Mouse (Mus musculus) gastrocnemius, postnatal 36 days (tissue): ENCODE measurements around the gene Pomt2. TPM values are rescaled to one million over a fixed set of nuclear protein-coding genes. Genes with fewer than 3 reads are reported as not detected.
"Not testable (repeated sequence)": the region's sequence is repeated elsewhere in the genome, so short reads cannot be mapped to it uniquely, and the experiment has no call there.

Experiments used
- DNase-seq, 2 experiments: peaks; one replicate each; pipeline ENCODE4 v3.0.0; 2022
- intact Hi-C: fragments of 180-260 bp; cut with DNase I; formaldehyde crosslinking; loops from one replicate; pipeline ENCODE4 v1.15.1; 2025
- long read RNA-seq, 2 experiments: library from polyadenylated mRNA; stranded (forward); transcript quantifications; one replicate each; pipeline ENCODE4 v2.0.0; 2021
- total RNA-seq, 2 experiments: library from RNA; stranded (reverse); gene quantifications; 2 replicates each; pipeline ENCODE4 v1.2.3; 2021

Gene Pomt2
- total RNA-seq, result 1 to 10 TPM; 4.4 to 5.0 TPM
- long read RNA-seq, experiment 1, full-length matches to known transcripts, result 3 of 6 reads
- long read RNA-seq, experiment 1, partial matches to known transcripts, result 2 of 6 reads
- long read RNA-seq, experiment 1, other reads (novel, unspliced or antisense), result 1 of 6 reads
- long read RNA-seq, experiment 2, full-length matches to known transcripts, result 2 of 3 reads
- long read RNA-seq, experiment 2, partial matches to known transcripts, result 0 of 3 reads
- long read RNA-seq, experiment 2, other reads (novel, unspliced or antisense), result 1 of 3 reads

- DNase-seq, result peak; percentile 83 to 91
- intact Hi-C loops, result no loop called here
These were observed at the start of gene Pomt2 for GRCm38 (mm10) chr12:87147395-87148089. Gene Pomt2, minus strand, starts transcription at chr12:87147968.

GRCm38 (mm10) chr12:87196310-87196709 lies 48.5 kb upstream of the Pomt2 start:
- intact Hi-C loops, result no loop called here
- DNase-seq, result no peak

- no peak for DNase-seq
- intact Hi-C loops, result no loop called here
These were observed 47.3 kb upstream of the Pomt2 start for GRCm38 (mm10) chr12:87195069-87195468.

- no peak for DNase-seq
- intact Hi-C loops, result no loop called here
These were observed 45.2 kb upstream of the Pomt2 start for GRCm38 (mm10) chr12:87193008-87193407.

GRCm38 (mm10) chr12:87177631-87178030 lies 29.9 kb upstream of the Pomt2 start:
- no peak for DNase-seq
- intact Hi-C loops, result no loop called here

- no peak for DNase-seq
- intact Hi-C loops, result no loop called here
These were observed 27.6 kb upstream of the Pomt2 start for GRCm38 (mm10) chr12:87175194-87175946.

- no peak for DNase-seq
- intact Hi-C loops, result no loop called here
These were observed 13.0 kb upstream of the Pomt2 start for GRCm38 (mm10) chr12:87160815-87161214.

GRCm38 (mm10) chr12:87160310-87160709 lies 12.5 kb upstream of the Pomt2 start:
- intact Hi-C loops, result no loop called here
- DNase-seq, result no peak

- no peak for DNase-seq
- intact Hi-C loops, result loop anchor here (10.0 kb wide), 1 partner anchor 117 kb away; no protein-coding TSS in a partner anchor
These were observed 10.3 kb upstream of the Pomt2 start for GRCm38 (mm10) chr12:87158099-87158498.

- intact Hi-C loops, result loop anchor here (10.0 kb wide), 1 partner anchor 117 kb away; no protein-coding TSS in a partner anchor
- no peak for DNase-seq
These were observed 9.6 kb upstream of the Pomt2 start for GRCm38 (mm10) chr12:87157361-87157760.

- intact Hi-C loops, result loop anchor here (10.0 kb wide), 1 partner anchor 120 kb away; no protein-coding TSS in a partner anchor
- DNase-seq, result not testable (repeated sequence)
These were observed 6.7 kb upstream of the Pomt2 start for GRCm38 (mm10) chr12:87154448-87154847.

- intact Hi-C loops, result no loop called here
- DNase-seq, result no peak
These were observed 1.7 kb upstream of the Pomt2 start for GRCm38 (mm10) chr12:87149471-87149870.

GRCm38 (mm10) chr12:87148136-87148535 lies 368 bp upstream of the Pomt2 start:
- intact Hi-C loops, result no loop called here
- no peak for DNase-seq

GRCm38 (mm10) chr12:87146966-87147365 lies 802 bp downstream of the Pomt2 start, which contains the start of gene Gstz1:
Gene Gstz1, plus strand, starts transcription at chr12:87147165.
- intact Hi-C loops, result no loop called here
- peak; percentile 74 to 84 for DNase-seq

GRCm38 (mm10) chr12:87142156-87142555 lies 5.6 kb downstream of the Pomt2 start:
- intact Hi-C loops, result no loop called here
- DNase-seq, result no peak

GRCm38 (mm10) chr12:87138768-87139167 lies 9.0 kb downstream of the Pomt2 start:
- intact Hi-C loops, result loop anchor here (10.0 kb wide), 1 partner anchor 196 kb away; no protein-coding TSS in a partner anchor

GRCm38 (mm10) chr12:87138342-87138701 lies 9.4 kb downstream of the Pomt2 start:
- intact Hi-C loops, result loop anchor here (10.0 kb wide), 1 partner anchor 196 kb away; no protein-coding TSS in a partner anchor

More at GRCm38 (mm10) chr12:87138768-87139167, 9.0 kb downstream of the Pomt2 start:
- DNase-seq, result no peak

GRCm38 (mm10) chr12:87137439-87138341 lies 10.1 kb downstream of the Pomt2 start:
- intact Hi-C loops, result loop anchor here (10.0 kb wide), 1 partner anchor 197 kb away; no protein-coding TSS in a partner anchor
- DNase-seq, result no peak

More at GRCm38 (mm10) chr12:87138342-87138701, 9.4 kb downstream of the Pomt2 start:
- DNase-seq, result no peak

- intact Hi-C loops, result loop anchor here (10.0 kb wide), 1 partner anchor 202 kb away; no protein-coding TSS in a partner anchor
- DNase-seq, result no peak
These were observed 15.0 kb downstream of the Pomt2 start for GRCm38 (mm10) chr12:87132784-87133183.

- no peak for DNase-seq
- intact Hi-C loops, result loop anchor here (10.0 kb wide), 1 partner anchor 203 kb away; no protein-coding TSS in a partner anchor
These were observed 15.6 kb downstream of the Pomt2 start for GRCm38 (mm10) chr12:87132210-87132609.
